Mouse (Mus musculus) cerebellum, adult 11 months (tissue): Measurements from ENCODE around the gene Sgce.
"Not testable (repeated sequence)": the region's sequence is repeated elsewhere in the genome, so short reads cannot be mapped to it uniquely, and the experiment has no call there.

ENCODE experiments used
- DNase-seq: peaks from one replicate; pipeline ENCODE4 v3.0.0; 2022

Gene Sgce

GRCm38 (mm10) chr6:4722142-4722541 lies 24.9 kb downstream of the Sgce start:
- no peak for DNase-seq

DNA sequence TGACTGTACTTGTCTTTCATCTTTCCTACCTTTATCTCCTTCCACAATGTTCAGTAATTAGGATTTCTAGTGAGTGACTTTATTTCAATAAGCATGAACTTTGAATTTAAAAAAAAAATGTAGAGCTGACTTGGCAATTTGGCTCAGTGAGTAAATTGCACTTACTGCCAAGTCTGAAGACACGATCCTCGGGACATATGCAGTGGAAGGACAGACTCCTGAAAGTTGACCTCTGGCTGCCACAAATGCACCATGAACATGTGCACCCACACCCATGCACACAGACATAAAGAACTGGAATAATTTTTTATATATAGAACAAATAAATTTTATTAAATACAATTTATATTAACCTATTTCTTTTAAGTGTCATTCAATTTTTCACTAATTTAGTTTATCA lies 29.7 kb downstream of the Sgce start:
- no peak for DNase-seq

DNA sequence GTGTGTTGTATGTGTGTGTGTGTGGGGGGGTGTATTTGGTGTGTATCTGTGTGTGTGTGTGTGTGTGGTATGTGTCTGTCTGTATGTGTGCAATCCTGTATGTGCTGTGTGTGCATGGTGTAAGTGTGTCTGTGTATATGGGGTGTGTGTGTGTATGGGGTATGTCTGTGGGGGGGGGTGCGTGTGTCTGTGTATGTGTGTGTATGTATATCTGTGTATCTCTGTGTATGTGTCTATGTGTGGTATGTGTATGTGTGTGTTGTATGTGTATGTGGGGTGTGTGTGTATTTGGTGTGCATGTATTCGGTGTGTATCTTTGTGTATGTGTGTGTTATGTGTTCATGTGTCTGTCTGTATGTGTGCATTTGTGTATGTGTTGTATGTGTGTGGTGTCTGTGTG lies 30.8 kb downstream of the Sgce start:
- no peak for DNase-seq

DNA sequence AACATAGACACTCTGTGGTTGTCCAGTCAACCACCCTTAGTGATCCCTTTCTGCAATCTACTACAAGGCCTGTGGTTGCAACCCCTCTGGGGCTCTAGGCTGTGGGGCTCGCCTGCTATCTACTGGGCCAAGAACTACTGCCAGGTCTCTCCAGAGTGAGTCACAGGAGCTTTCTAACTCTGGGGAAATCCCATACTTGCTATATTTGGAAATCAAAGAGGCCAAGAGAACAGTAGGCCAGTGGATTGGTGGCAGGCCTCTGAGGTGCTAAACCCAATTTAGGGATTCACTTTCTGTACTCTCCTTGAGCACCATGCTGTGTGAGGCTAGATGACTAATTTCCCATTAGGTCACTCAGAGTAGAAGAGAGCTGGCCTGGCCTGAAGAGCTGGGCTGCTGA lies 38.0 kb downstream of the Sgce start:
- DNase-seq, result no peak

DNA sequence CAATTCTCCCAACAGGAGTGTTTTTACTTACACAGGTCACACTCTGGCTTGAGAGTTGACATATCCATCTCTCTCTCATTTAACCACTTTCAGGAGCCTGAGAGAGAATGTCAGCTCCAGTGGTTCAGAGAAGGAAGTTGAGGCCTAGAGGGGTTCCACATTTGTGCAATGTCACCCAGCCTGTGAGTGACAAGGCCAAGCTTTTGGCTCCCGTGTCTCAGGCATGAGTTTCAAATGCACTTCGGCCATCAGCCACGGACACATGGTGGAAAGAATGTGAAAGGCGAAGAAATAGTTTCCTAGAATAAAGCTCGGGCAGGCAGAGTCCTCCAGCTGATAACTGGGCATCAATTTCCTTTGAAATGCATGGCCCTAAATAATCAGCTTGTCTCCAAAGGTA lies 40.6 kb downstream of the Sgce start:
- DNase-seq, result no peak

DNA sequence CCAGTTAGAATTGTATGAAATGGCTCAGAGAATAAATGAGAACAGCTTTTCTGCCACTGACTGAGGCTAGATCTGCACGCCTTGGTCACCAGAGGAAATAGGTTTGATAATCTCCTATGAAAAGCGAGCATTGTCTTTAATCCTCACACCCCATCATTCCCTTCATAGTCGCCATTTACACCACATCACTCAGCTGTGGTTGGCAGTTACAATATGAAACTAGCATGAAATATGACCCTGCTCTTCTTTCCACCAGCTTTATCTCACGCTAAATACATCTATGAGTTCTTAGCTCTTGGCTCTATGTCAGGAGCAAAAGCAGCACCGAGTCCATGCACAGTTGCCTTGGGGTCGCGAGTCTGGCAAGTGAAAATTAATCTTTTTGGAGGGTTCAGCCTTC lies 43.1 kb downstream of the Sgce start:
- no peak for DNase-seq

DNA sequence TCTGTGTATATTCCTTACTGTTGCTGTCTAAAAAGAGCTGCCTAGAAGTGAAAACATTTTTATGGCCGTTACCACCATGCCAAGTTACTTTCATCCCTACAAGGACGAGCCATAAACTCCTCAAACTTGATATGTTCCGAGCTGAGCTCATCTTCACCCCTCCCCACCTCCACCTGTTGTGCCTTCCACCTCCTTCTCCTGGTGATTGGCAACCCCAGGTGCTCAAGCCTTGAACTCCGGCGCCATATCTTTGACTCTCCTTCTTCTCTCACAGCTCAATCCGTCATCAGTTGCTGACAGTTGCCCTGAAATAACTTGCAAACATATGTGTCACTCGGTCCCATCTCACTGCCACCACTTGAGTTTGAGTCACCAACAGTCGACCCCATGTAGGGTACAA lies 45.4 kb downstream of the Sgce start:
- DNase-seq, result no peak

DNA sequence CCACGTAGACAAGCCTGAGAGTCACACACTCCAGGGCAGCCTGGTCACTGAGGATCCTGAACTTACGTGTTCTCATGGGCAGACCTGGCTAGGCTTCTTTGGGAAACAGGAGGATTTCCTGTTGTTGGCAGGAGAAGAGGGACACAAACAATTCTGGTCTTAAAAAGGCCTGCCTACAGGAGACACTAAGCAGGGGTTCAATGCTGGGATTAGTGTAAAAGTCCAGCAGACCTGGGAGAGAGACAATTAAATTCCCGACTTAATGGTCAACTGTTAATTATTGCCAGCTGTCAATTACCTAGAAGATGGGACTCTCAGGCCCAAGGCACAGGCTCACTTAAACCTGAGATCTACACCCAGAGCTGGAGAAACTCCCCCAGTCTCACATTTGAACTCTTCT lies 51.2 kb downstream of the Sgce start:
- no peak for DNase-seq

DNA sequence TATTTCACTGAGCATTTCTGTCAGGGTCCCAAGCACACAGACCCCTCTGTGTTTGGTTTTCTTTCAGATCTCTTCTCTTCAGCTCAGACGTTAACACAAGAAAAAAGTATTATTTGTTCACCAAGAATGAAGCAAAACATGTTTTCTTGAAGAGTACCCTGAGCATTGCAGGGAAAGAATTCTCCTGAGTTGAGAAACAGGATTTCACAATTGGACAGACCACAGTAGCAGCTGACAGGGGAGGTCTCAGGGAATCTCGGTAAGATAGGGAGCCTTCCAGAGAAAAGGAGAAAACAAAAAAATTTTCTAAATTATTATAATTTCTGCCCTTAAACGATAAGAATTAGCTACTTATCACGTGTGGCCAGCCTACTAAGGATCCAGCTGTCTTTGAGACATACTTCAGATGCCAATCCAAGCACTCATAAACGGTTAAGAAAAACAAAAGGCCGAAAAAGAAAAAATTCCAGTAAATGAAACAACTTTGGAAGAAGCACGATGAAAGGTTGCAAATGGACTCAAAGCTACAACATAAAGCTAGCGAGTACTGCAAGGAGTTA lies 52.3 kb downstream of the Sgce start:
- no peak for DNase-seq

DNA sequence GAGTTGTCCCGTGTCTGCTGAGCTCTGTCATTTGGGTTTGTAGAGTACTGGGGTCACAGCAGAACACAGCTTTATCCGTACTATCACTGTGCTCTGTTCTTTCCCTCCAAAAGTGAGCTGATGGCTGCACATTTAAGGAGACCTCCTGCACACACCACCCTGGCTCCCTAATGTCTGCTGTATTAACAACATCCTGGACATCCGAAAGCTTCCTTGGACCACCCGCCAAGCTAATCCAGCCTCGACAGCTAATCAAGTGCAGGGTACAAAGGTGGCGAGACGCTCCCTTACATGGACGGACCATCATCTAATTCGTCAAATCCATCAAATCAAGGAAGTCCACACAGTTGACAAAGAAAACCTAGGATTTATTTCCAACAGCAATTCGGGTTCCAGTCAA lies 53.5 kb downstream of the Sgce start:
- DNase-seq, result no peak

GRCm38 (mm10) chr6:4690438-4690837 lies 56.6 kb downstream of the Sgce start:
- DNase-seq, result no peak

GRCm38 (mm10) chr6:4684706-4685340 lies 62.2 kb downstream of the Sgce start:
- DNase-seq, result no peak

GRCm38 (mm10) chr6:4680576-4680975 lies 66.4 kb downstream of the Sgce start:
- no peak for DNase-seq

GRCm38 (mm10) chr6:4679981-4680380 lies 67.0 kb downstream of the Sgce start:
- DNase-seq, result no peak

DNA sequence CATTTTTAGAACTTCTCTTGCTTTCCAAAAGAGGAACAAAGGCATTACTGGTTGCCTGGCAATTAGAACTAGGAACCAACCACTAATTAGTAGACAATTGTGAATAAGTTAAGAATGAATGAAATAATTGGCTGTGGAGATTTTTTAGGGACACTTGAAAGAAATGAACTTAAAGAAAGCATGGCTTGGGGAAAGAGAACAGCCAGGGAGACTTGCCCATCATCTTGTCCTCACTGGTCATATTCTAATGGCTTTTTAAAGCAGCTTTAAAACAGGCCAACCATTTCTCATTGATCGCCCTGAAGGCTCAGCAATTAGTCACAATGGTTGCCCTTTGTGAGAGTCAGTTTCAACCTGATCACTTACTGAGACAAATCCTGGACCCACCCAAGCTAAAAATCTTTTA lies 69.6 kb downstream of the Sgce start:
- DNase-seq, result no peak

DNA sequence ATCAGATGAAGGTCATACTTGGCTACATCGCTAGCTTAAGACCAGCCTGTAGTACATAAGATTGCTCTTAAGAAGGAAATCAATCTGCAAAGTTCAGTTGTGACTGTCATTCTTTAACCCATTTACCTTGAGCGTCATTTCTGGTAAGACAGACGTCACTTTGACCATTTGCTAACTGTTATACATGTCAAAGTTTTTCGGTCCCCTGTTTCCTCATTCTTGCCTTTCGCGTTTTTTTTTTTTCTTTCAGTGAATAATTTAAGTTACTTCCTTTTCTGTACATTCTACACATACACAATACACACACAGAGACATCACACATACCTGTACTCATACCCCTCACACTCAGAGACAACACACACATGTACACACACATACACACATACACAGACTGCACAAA lies 81.9 kb downstream of the Sgce start:
- no peak for DNase-seq

DNA sequence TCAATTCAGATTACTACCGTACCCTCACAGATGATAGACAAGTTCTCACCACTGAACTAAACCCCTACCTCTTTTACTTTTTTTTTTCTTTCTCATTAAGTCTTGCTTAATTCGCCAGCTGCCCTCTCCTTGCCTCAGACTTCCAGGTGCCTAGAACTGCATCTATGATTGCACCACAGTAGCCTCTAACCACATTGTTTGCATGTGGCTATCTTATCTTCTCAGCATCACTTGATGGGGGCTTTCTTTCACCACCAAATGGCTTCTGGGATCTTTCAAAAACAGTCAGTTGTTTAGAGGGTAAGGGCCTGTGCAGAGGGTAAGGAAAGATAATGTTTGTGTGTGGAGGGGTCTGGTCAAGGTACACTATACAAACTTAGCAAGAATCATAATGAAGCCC lies 82.7 kb downstream of the Sgce start:
- DNase-seq, result no peak

GRCm38 (mm10) chr6:4663516-4663915 lies 83.5 kb downstream of the Sgce start:
- DNase-seq, result no peak

GRCm38 (mm10) chr6:4658861-4659260 lies 88.1 kb downstream of the Sgce start:
- DNase-seq, result no peak

DNA sequence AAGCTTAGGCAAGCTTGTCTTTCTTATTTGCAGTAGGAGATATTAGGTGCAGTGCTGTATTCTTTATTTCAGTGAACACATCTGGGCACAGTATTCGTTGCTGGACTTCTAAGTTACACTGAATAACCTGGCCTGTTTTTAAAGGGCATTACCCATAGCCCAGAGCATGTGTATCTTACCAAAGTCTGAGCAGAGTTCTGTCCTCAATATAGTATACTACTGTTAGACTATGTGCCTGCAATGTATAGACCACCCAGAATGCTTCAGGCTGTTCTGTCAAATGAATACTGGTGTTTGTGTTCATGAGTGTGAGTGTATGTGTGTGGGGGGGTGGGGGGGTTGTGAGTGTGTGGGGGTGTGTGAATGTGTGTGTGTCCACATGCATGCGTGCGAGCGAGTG lies 91.1 kb downstream of the Sgce start:
- DNase-seq, result no peak

DNA sequence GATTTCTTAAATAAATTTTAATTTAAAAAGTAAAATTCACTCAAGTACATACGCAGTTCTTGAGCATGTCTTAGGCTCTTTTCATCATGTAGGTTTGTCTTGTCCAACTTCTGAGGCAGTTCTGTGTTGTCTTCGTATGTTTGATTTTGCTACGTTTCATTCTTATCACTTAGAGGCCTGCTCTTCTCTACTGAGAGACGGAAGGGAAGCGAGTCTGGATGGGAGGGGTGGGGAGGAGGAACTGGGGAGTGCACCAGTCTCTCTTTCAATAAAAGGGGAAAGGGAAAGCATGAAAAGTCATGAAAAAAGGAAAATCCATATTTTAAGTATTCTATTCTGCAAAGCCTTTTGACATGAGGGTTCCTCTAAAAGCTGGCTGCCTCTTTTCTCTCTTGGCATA lies 91.5 kb downstream of the Sgce start:
- DNase-seq, result no peak

DNA sequence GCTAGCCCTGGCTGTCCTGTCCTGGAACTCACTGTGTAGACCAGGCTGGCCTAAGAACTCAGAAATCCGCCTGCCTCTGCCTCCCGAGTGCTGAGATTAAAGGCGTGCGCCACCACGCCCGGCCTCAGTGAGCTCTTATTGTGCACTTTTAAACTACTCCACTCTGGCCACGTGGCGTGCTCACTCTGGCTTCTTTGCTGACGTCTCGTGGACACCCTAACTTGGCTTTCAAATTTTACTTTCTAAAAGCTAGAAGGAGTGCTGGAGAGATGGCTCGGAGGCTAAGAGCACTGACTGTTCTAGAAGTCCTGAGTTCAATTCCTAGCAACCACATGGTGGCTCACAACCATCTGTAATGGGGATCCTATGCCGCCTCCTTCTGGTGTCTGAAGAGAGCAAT lies 93.3 kb downstream of the Sgce start:
- DNase-seq, result not testable (repeated sequence)

DNA sequence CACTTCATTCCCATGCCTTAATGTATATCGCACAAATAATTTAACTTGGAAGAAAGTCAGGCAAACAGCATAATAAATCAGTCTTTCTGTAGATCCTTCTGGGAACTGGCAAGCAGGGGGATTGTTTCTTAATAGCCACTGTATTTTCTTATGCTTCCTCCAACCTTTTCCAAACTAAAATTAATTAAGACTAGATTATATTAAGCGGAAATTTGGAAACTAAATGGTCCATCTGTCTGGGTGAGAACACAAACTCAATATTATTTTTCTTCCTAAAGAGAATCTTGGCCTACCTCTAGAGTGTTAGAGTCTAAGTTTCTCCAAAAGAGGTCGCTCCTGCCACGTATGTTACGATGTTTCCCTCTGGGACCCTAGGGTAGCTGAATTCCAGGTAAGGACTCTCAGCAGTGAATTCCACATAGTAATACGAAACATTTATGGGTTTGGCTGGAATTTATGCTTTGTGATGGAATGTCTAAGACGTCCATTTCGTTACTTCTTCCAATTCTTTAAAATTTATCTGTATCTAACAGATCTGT lies 94.3 kb downstream of the Sgce start:
- no peak for DNase-seq

- DNase-seq, result no peak
These were observed 99.7 kb downstream of the Sgce start for GRCm38 (mm10) chr6:4647351-4647750.

DNA sequence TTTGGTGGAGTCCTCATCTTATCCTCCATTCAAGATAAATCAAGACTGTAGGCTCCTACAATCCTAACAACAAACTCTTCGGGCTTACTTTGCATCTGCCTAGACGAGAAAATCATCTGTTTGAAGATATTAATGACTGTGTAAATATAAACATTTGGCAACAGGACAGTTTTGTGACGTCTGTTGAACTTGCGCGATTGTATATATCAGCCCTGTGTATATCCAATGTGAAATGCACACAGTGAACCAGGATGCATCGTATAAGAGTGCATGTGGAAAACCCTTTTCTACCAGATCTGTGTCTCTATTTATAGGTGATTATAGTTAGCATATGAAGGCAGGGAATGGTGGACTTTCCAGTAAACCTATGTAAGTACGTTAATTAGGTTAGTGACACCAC lies 104.9 kb downstream of the Sgce start:
- no peak for DNase-seq
